Mouse (Mus musculus): ENCODE measurements around the gene Cramp1l. TPM values are rescaled to one million over a fixed set of nuclear protein-coding genes. Genes with fewer than 3 reads are reported as not detected.

Gene Cramp1l
- total and polyA plus RNA-seq, 3 experiments: 8.6 to 39.5 (median 14.9) TPM

DNA sequence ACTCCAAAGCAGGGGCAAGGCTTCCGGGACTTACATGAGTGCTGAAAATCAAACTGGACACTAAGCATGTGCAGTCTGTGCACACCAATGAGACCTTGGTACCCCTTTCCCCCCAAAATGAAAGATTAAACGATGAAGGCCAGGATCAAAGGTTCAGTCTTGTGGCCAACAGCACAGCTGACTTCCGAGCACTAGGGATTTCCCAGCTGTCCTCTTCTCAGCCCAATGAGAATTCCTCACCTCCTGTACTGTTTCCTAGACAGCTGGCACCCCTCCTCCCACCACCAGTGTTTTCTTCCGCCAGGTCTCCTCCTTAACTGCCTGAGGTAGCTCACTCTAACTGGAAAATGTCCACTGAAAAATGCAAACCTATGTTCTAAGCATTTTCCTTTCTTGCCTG, 82.4 kb downstream of the Cramp1l start:
- no peak for TF ChIP-seq TAL1 (conservative IDR thresholded peaks at IDR 0.05; ENCODE audit: low read depth, low read length)
- TF ChIP-seq GATA2 (IDR thresholded peaks at IDR 0.05; ENCODE audit: borderline replicate concordance, low read depth, low read length): no peak
- no peak for TF ChIP-seq POLR2AphosphoS5 (IDR thresholded peaks at IDR 0.05; ENCODE audit: insufficient replicate concordance, low read depth, low read length)
- no peak for TF ChIP-seq CTCF (IDR thresholded peaks at IDR 0.05; ENCODE audit: low read depth, low read length)
- no peak for TF ChIP-seq GATA1 (IDR thresholded peaks at IDR 0.05; ENCODE audit: borderline replicate concordance, low read length)

DNA sequence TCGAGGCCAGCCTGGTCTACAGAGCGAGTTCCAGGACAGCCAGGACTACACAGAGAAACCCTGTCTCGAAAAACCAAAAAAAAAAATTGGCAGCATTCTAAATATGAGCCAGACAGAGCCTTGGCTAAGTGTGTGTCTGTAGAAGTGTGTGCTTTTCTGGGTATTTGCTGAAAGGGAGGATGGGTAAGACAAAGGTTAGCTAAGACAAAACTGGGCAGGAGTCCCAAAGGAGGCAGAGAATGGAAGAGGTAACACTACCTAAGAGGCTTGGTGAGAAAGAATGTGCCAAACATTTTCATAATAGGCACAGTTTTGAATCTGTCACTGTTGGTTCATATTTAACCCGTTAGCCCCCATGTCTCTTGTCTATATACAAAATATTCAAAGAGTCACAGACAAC, 83.2 kb downstream of the Cramp1l start:
- peaks cover 39% of the 10 kb centered on the region for H3K4me1 ChIP-seq (ENCODE audit: insufficient read depth, low read depth, low read length)
- ATAC-seq (ENCODE audit: extremely low read depth, insufficient number of reproducible peaks, low FRiP score, poor library complexity, severe bottlenecking) (no peak), DNase-seq (ENCODE audit: low spot score) (no peak)
- H3K9me3 ChIP-seq (replicated peaks): no peaks in the 10 kb centered on the region
- no peak for TF ChIP-seq GATA2 (IDR thresholded peaks at IDR 0.05; ENCODE audit: borderline replicate concordance, low read depth, low read length)
- TF ChIP-seq POLR2AphosphoS5 (IDR thresholded peaks at IDR 0.05; ENCODE audit: insufficient replicate concordance, low read depth, low read length): no peak
- no peak for TF ChIP-seq GATA1 (IDR thresholded peaks at IDR 0.05; ENCODE audit: borderline replicate concordance, low read length)
- TF ChIP-seq CTCF (IDR thresholded peaks at IDR 0.05; ENCODE audit: low read depth, low read length): no peak
- no peak for TF ChIP-seq TAL1 (conservative IDR thresholded peaks at IDR 0.05; ENCODE audit: low read depth, low read length)
- peaks cover 60% of the 10 kb centered on the region for H3K36me3 ChIP-seq (replicated peaks)
- H3K4me3 ChIP-seq (ENCODE audit: low read depth, low read length): no peak overlapping the region
- no peaks in the 10 kb centered on the region for H3K27me3 ChIP-seq (ENCODE audit: insufficient read depth, low read length)

More for the DNA sequence above, 82.4 kb downstream of the Cramp1l start:
- H3K9me3 ChIP-seq (replicated peaks): no peaks in the 10 kb centered on the region
- H3K27me3 ChIP-seq (ENCODE audit: insufficient read depth, low read length): no peaks in the 10 kb centered on the region
- DNase-seq (ENCODE audit: low spot score) (no peak), ATAC-seq (ENCODE audit: extremely low read depth, insufficient number of reproducible peaks, low FRiP score, poor library complexity, severe bottlenecking) (no peak)
- peaks cover 58% of the 10 kb centered on the region for H3K36me3 ChIP-seq (replicated peaks)
- no peak overlapping the region for H3K4me3 ChIP-seq (ENCODE audit: low read depth, low read length)
- H3K4me1 ChIP-seq (ENCODE audit: insufficient read depth, low read depth, low read length): peaks cover 39% of the 10 kb centered on the region

DNA sequence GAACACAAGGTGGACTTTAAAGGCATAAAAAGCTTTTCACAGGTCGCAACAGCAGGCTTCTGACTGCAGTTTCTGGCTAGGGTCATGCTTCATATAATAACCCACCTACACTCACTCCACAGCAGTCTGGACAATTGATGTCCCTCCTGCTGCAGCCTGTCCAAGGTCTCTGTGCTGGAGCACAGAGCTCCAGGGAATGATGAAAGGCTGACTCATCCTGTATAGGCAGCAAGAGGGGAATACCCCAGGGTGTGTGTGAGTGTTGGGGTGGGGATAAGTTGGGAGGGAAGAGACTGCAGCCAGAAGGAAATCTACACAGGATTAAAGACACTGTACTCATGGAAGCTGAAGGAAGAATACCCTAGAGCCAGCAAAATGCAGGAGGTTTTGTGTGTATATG, 86.1 kb downstream of the Cramp1l start:
- Histone ChIP-seq H3K4me3 (ENCODE audit: low read depth, low read length) (no peak overlapping the region), H3K9me3 (replicated peaks) (no peaks in the 10 kb centered on the region), H3K27me3 (ENCODE audit: insufficient read depth, low read length) (no peaks in the 10 kb centered on the region), H3K36me3 (replicated peaks) (peaks cover 78% of the 10 kb centered on the region), H3K4me1 (ENCODE audit: insufficient read depth, low read depth, low read length) (peaks cover 16% of the 10 kb centered on the region)
- no peak for TF ChIP-seq POLR2AphosphoS5 (IDR thresholded peaks at IDR 0.05; ENCODE audit: insufficient replicate concordance, low read depth, low read length)
- no peak for TF ChIP-seq GATA1 (IDR thresholded peaks at IDR 0.05; ENCODE audit: borderline replicate concordance, low read length)
- TF ChIP-seq GATA2 (IDR thresholded peaks at IDR 0.05; ENCODE audit: borderline replicate concordance, low read depth, low read length): no peak
- TF ChIP-seq TAL1 (conservative IDR thresholded peaks at IDR 0.05; ENCODE audit: low read depth, low read length): no peak
- no peak for TF ChIP-seq CTCF (IDR thresholded peaks at IDR 0.05; ENCODE audit: low read depth, low read length)
- ATAC-seq (ENCODE audit: extremely low read depth, insufficient number of reproducible peaks, low FRiP score, poor library complexity, severe bottlenecking) (no peak), DNase-seq (ENCODE audit: low spot score) (no peak)

DNA sequence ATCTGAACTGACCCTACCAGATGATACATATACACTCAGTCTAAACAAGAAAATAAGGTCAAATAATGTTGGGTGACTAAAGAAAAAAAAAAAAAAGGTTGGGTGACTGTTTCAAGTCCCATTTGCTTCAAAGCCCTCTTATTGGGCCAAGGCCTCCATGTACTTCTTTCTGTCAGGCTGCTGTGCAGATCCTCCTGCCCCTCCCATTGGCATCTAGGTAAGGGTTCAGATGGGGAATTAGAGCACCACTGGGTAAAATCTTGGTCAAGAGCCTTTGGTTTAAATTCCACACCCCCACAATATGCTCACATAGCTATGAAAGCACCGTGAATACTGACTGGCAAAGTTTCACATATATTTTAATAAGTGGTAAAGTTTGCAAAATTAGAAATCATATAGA, 92.3 kb downstream of the Cramp1l start:
- H3K4me1 ChIP-seq (ENCODE audit: insufficient read depth, low read depth, low read length): peaks cover 4% of the 10 kb centered on the region; the same call in 1 of the 2 replicates
- no peak overlapping the region for H3K4me3 ChIP-seq (ENCODE audit: low read depth, low read length)
- DNase-seq (ENCODE audit: low spot score) (no peak), ATAC-seq (ENCODE audit: extremely low read depth, insufficient number of reproducible peaks, low FRiP score, poor library complexity, severe bottlenecking) (no peak)
- H3K27me3 ChIP-seq (ENCODE audit: insufficient read depth, low read length): no peaks in the 10 kb centered on the region
- peaks cover 98% of the 10 kb centered on the region for H3K36me3 ChIP-seq (replicated peaks)
- no peaks in the 10 kb centered on the region for H3K9me3 ChIP-seq (replicated peaks)
- TF ChIP-seq TAL1 (conservative IDR thresholded peaks at IDR 0.05; ENCODE audit: low read depth, low read length): no peak
- no peak for TF ChIP-seq POLR2AphosphoS5 (IDR thresholded peaks at IDR 0.05; ENCODE audit: insufficient replicate concordance, low read depth, low read length)
- no peak for TF ChIP-seq GATA1 (IDR thresholded peaks at IDR 0.05; ENCODE audit: borderline replicate concordance, low read length)
- no peak for TF ChIP-seq GATA2 (IDR thresholded peaks at IDR 0.05; ENCODE audit: borderline replicate concordance, low read depth, low read length)
- TF ChIP-seq CTCF (IDR thresholded peaks at IDR 0.05; ENCODE audit: low read depth, low read length): no peak

DNA sequence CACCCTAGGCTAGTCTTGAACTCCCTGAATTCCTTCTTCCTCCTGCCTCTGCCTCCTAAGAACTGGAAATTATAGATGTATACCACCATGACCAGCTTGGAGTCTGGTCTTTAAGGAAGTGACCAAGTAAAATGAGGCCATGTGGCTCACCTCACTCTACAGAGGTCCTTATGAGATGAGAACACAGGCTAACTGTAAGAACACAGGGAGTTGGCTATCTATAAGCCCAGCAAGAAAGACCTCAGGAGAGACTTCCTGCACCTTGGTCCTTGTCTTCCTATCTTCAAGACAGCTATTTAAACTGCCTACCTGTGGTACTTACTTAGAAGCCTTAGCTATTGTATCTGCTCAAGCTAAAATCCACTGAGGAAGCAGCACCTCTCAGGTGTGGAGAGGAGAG, 101.6 kb downstream of the Cramp1l start:
- Histone ChIP-seq H3K9me3 (replicated peaks) (no peaks in the 10 kb centered on the region), H3K27me3 (ENCODE audit: insufficient read depth, low read length) (no peaks in the 10 kb centered on the region), H3K4me3 (ENCODE audit: low read depth, low read length) (peak overlapping the region; percentile 31; the same call in 1 of the 2 replicates), H3K36me3 (replicated peaks) (peaks cover 99% of the 10 kb centered on the region), H3K4me1 (ENCODE audit: insufficient read depth, low read depth, low read length) (peaks cover 20% of the 10 kb centered on the region)
- DNase-seq (ENCODE audit: low spot score) (no peak), ATAC-seq (ENCODE audit: extremely low read depth, insufficient number of reproducible peaks, low FRiP score, poor library complexity, severe bottlenecking) (no peak)
- no peak for TF ChIP-seq GATA2 (IDR thresholded peaks at IDR 0.05; ENCODE audit: borderline replicate concordance, low read depth, low read length)

Other genes starting within 250 kb of the Cramp1l start
Only the 20 nearest of the 23 such genes appear.
- gene Meiob, start 211.5 kb downstream of the Cramp1l start, total RNA-seq (2014; fragmentation: Nextera tagmentation): 7.6 and 8.4 TPM in 2 replicates
- 1.9 and 2.1 TPM in 2 replicates for gene Meiob, start 211.5 kb downstream of the Cramp1l start, total RNA-seq (2017)
- gene Meiob, start 211.5 kb downstream of the Cramp1l start, polyA plus RNA-seq (2012): 0.07 and 0.13 TPM in 2 replicates
- gene Hagh, start 175.6 kb downstream of the Cramp1l start, total RNA-seq (2014; fragmentation: Nextera tagmentation): 16.8 and 22.3 TPM in 2 replicates
- 30.4 and 34.7 TPM in 2 replicates for gene Hagh, start 175.6 kb downstream of the Cramp1l start, total RNA-seq (2017)
- 22.1 and 22.3 TPM in 2 replicates for gene Hagh, start 175.6 kb downstream of the Cramp1l start, polyA plus RNA-seq (2012)
- 7.9 and 10.8 TPM in 2 replicates for gene Fahd1, start 165.4 kb downstream of the Cramp1l start, total RNA-seq (2014; fragmentation: Nextera tagmentation)
- 16.1 TPM in 2 replicates for gene Fahd1, start 165.4 kb downstream of the Cramp1l start, total RNA-seq (2017)
- gene Fahd1, start 165.4 kb downstream of the Cramp1l start, polyA plus RNA-seq (2012): 3.9 and 4.5 TPM in 2 replicates
- gene Igfals, start 149.8 kb downstream of the Cramp1l start, total RNA-seq (2014; fragmentation: Nextera tagmentation): not detected in 2 replicates
- gene Igfals, start 149.8 kb downstream of the Cramp1l start, total RNA-seq (2017): 0.12 and 0.16 TPM in 2 replicates
- 0.10 and 0.12 TPM in 2 replicates for gene Igfals, start 149.8 kb downstream of the Cramp1l start, polyA plus RNA-seq (2012)
- 92.9 and 95.7 TPM in 2 replicates for gene Nubp2, start 129.4 kb downstream of the Cramp1l start, total RNA-seq (2014; fragmentation: Nextera tagmentation)
- 46.9 and 58.5 TPM in 2 replicates for gene Nubp2, start 129.4 kb downstream of the Cramp1l start, total RNA-seq (2017)
- 79.9 and 103 TPM in 2 replicates for gene Nubp2, start 129.4 kb downstream of the Cramp1l start, polyA plus RNA-seq (2012)
- gene Spsb3, start 129.1 kb downstream of the Cramp1l start, total RNA-seq (2014; fragmentation: Nextera tagmentation): 10.9 and 12.8 TPM in 2 replicates
- gene Spsb3, start 129.1 kb downstream of the Cramp1l start, total RNA-seq (2017): 15.9 and 19.7 TPM in 2 replicates
- 35.1 and 42.6 TPM in 2 replicates for gene Spsb3, start 129.1 kb downstream of the Cramp1l start, polyA plus RNA-seq (2012)
- gene Eme2, start 120.7 kb downstream of the Cramp1l start, total RNA-seq (2014; fragmentation: Nextera tagmentation): 3.4 and 6.5 TPM in 2 replicates
- gene Eme2, start 120.7 kb downstream of the Cramp1l start, total RNA-seq (2017): 18.2 and 19.4 TPM in 2 replicates
- gene Eme2, start 120.7 kb downstream of the Cramp1l start, polyA plus RNA-seq (2012): 9.4 and 12.1 TPM in 2 replicates
- gene Mrps34, start 120.7 kb downstream of the Cramp1l start, total RNA-seq (2014; fragmentation: Nextera tagmentation): 28.8 and 30.8 TPM in 2 replicates
- gene Mrps34, start 120.7 kb downstream of the Cramp1l start, total RNA-seq (2017): 15.6 and 21.1 TPM in 2 replicates
- gene Mrps34, start 120.7 kb downstream of the Cramp1l start, polyA plus RNA-seq (2012): 81.7 and 82.8 TPM in 2 replicates
- gene Nme3, start 119.3 kb downstream of the Cramp1l start, total RNA-seq (2014; fragmentation: Nextera tagmentation): 5.6 and 9.5 TPM in 2 replicates
- gene Nme3, start 119.3 kb downstream of the Cramp1l start, total RNA-seq (2017): 29.0 and 32.5 TPM in 2 replicates
- gene Nme3, start 119.3 kb downstream of the Cramp1l start, polyA plus RNA-seq (2012): 20.2 and 26.8 TPM in 2 replicates
- gene Mapk8ip3, start 78.8 kb downstream of the Cramp1l start, total RNA-seq (2014; fragmentation: Nextera tagmentation): 61.3 and 122 TPM in 2 replicates
- 35.4 and 39.7 TPM in 2 replicates for gene Mapk8ip3, start 78.8 kb downstream of the Cramp1l start, total RNA-seq (2017)
- 24.7 and 32.4 TPM in 2 replicates for gene Mapk8ip3, start 78.8 kb downstream of the Cramp1l start, polyA plus RNA-seq (2012)
- gene Jpt2, start 55.1 kb downstream of the Cramp1l start, total RNA-seq (2014; fragmentation: Nextera tagmentation): 79.9 and 83.5 TPM in 2 replicates
- gene Jpt2, start 55.1 kb downstream of the Cramp1l start, total RNA-seq (2017): 71.2 and 72.3 TPM in 2 replicates
- 25.9 and 28.8 TPM in 2 replicates for gene Jpt2, start 55.1 kb downstream of the Cramp1l start, polyA plus RNA-seq (2012)
- 17.7 and 37.9 TPM in 2 replicates for gene Ift140, start 297 bp upstream of the Cramp1l start, total RNA-seq (2014; fragmentation: Nextera tagmentation)
- 13.5 and 17.9 TPM in 2 replicates for gene Ift140, start 297 bp upstream of the Cramp1l start, total RNA-seq (2017)
- 9.6 and 9.9 TPM in 2 replicates for gene Ift140, start 297 bp upstream of the Cramp1l start, polyA plus RNA-seq (2012)
- gene Tmem204, start 67.8 kb upstream of the Cramp1l start, total RNA-seq (2014; fragmentation: Nextera tagmentation): not detected in 2 replicates
- gene Tmem204, start 67.8 kb upstream of the Cramp1l start, total RNA-seq (2017): 0.11 and 0.17 TPM in 2 replicates
- gene Tmem204, start 67.8 kb upstream of the Cramp1l start, polyA plus RNA-seq (2012): not detected in 2 replicates
- gene Telo2, start 100.2 kb upstream of the Cramp1l start, total RNA-seq (2014; fragmentation: Nextera tagmentation): 6.0 and 25.6 TPM in 2 replicates
- 22.3 and 28.2 TPM in 2 replicates for gene Telo2, start 100.2 kb upstream of the Cramp1l start, total RNA-seq (2017)
- gene Telo2, start 100.2 kb upstream of the Cramp1l start, polyA plus RNA-seq (2012): 34.9 and 44.0 TPM in 2 replicates
- not detected in 2 replicates for gene Ptx4, start 105.0 kb upstream of the Cramp1l start, total RNA-seq (2014; fragmentation: Nextera tagmentation)
- 0.33 TPM in 1 of 2 replicates, not detected in the other for gene Ptx4, start 105.0 kb upstream of the Cramp1l start, total RNA-seq (2017)
- not detected in 2 replicates for gene Ptx4, start 105.0 kb upstream of the Cramp1l start, polyA plus RNA-seq (2012)
- 10.8 and 12.7 TPM in 2 replicates for gene Clcn7, start 117.6 kb upstream of the Cramp1l start, total RNA-seq (2014; fragmentation: Nextera tagmentation)
- gene Clcn7, start 117.6 kb upstream of the Cramp1l start, total RNA-seq (2017): 15.7 and 17.8 TPM in 2 replicates
- 14.7 and 16.1 TPM in 2 replicates for gene Clcn7, start 117.6 kb upstream of the Cramp1l start, polyA plus RNA-seq (2012)
- gene Ccdc154, start 146.7 kb upstream of the Cramp1l start, total RNA-seq (2014; fragmentation: Nextera tagmentation): not detected in 2 replicates
- 0.05 and 0.12 TPM in 2 replicates for gene Ccdc154, start 146.7 kb upstream of the Cramp1l start, total RNA-seq (2017)
- not detected in 2 replicates for gene Ccdc154, start 146.7 kb upstream of the Cramp1l start, polyA plus RNA-seq (2012)
- gene Gm38655, start 159.7 kb upstream of the Cramp1l start, total RNA-seq (2014; fragmentation: Nextera tagmentation): not detected in 2 replicates
- 0.52 TPM in 1 of 2 replicates, not detected in the other for gene Gm38655, start 159.7 kb upstream of the Cramp1l start, total RNA-seq (2017)
- 0.05 TPM in 1 of 2 replicates, not detected in the other for gene Gm38655, start 159.7 kb upstream of the Cramp1l start, polyA plus RNA-seq (2012)
- gene BC003965, start 168.8 kb upstream of the Cramp1l start, total RNA-seq (2014; fragmentation: Nextera tagmentation): 10.5 and 15.7 TPM in 2 replicates
- 12.1 and 13.9 TPM in 2 replicates for gene BC003965, start 168.8 kb upstream of the Cramp1l start, total RNA-seq (2017)
- 36.9 and 44.1 TPM in 2 replicates for gene BC003965, start 168.8 kb upstream of the Cramp1l start, polyA plus RNA-seq (2012)
- gene Unkl, start 172.6 kb upstream of the Cramp1l start, total RNA-seq (2014; fragmentation: Nextera tagmentation): 14.1 and 15.0 TPM in 2 replicates
- gene Unkl, start 172.6 kb upstream of the Cramp1l start, total RNA-seq (2017): 8.5 and 10.1 TPM in 2 replicates
- 59.4 and 65.9 TPM in 2 replicates for gene Unkl, start 172.6 kb upstream of the Cramp1l start, polyA plus RNA-seq (2012)

All from G1E (cell line).